Mouse (Mus musculus) gastrocnemius, adult 8-10 months (tissue): ENCODE data around the gene Zcchc24. TPM values are rescaled to one million over a fixed set of nuclear protein-coding genes. Genes with fewer than 3 reads are reported as not detected.
A peak's percentile ranks its signal among the peaks of the same experiment; 100 is the strongest.

ENCODE experiments used
- DNase-seq, 2 experiments: peaks; one replicate each; pipeline ENCODE4 v3.0.0; 2022; ENCODE audit warnings: low spot score in 2 of 2
- total RNA-seq, 4 experiments: library from RNA; stranded (reverse); gene quantifications; 2 replicates each; pipeline ENCODE4 v1.2.4; 2022

Zcchc24 gene
- total RNA-seq, 4 experiments from 2014 or later: 54.4 to 82.7 (median 64.0) TPM

GRCm38 (mm10) chr14:25720962-25721707, 47.7 kb downstream of the Zcchc24 start:
- no peak for DNase-seq

DNA sequence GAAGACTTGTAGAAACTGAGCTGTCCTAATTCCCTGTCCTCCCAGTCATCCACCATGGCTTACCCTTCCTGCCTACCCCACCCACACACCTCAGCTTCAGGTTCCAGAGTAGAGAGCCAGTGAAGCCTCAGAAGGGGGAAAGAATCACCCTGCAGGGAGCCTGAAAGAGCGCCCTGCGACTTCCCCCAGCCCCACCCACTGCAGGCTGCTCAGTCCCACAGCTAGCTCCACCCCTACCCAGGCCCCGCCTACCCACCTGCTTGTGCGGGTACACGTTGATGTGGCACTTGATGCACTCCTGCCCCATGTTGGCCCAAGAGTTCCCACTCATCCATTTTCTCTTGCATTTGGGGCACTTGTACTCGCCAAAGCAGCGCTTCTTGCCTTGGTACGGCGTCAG, 49.5 kb downstream of the Zcchc24 start:
- DNase-seq: no peak

GRCm38 (mm10) chr14:25718471-25718870, 50.4 kb downstream of the Zcchc24 start:
- no peak for DNase-seq

DNA sequence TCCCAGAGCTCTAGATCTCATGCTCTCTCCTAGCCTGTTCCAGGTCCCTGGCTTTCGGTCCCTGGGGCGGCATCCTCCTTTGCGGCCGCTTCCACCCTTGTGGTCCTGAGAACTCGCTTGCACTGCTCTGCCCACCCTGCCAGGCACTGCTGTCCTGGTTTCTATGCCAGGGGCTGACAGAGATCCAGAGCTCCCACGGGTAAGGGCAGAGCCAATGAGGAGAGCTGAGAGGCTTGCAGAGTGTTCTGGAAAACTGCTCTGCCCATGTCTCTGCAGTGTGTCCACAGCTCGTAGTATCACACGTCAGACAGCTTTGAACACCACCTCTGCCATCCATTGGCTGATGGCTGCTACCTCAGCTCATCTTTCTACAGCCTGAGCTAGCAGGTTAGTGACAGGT, 51.1 kb downstream of the Zcchc24 start:
- no peak for DNase-seq

- DNase-seq: no peak
These were observed 52.3 kb downstream of the Zcchc24 start for GRCm38 (mm10) chr14:25716528-25716927.

DNA sequence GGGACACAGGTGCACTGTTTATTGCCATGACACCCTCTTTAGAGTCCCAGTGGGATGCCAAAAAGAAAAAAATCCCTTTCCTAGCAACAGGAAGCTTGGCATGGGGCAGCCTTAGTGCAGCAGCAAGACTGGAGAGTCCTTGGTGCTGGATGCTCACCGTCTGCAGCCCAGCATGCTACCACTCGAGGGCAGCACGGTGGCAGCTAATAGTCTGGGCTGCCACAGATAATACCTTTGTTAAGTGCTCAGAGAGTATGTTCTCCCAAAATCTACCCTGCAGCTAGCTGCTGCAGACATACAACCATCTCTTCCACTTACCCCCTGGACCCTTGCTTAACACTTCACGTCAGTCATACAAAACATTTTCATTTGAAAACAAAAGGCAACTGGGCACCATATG, 55.4 kb downstream of the Zcchc24 start:
- no peak for DNase-seq

GRCm38 (mm10) chr14:25711602-25712001, 57.2 kb downstream of the Zcchc24 start:
- DNase-seq: no peak

GRCm38 (mm10) chr14:25711177-25711576, 57.7 kb downstream of the Zcchc24 start:
- no peak for DNase-seq

GRCm38 (mm10) chr14:25710681-25711080, 58.2 kb downstream of the Zcchc24 start:
- no peak for DNase-seq

- peak in 1 of 2 experiments; percentile 41 for DNase-seq
These were observed 58.8 kb downstream of the Zcchc24 start for GRCm38 (mm10) chr14:25710073-25710472.

DNA sequence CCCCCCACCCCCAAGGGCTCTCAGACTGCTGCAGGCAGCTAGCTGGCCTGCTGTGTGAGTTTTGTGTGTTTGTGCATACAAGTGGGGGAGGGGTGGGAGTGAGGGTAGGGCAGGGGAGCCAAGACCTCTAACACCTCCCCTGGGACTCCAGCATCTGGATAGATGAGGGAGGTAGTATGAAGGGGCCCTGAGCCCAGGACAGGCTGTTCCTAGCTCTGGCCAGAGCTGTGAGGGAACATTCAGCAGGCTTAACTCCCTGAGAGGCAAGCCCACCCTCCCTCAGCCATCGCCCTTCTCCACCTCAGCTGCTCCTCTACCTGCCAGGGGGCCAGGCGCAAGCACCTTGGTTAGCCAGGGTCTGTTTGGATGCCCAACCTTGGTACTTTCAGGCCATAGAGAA, 59.9 kb downstream of the Zcchc24 start:
- peak; percentile 36 to 40 for DNase-seq

DNA sequence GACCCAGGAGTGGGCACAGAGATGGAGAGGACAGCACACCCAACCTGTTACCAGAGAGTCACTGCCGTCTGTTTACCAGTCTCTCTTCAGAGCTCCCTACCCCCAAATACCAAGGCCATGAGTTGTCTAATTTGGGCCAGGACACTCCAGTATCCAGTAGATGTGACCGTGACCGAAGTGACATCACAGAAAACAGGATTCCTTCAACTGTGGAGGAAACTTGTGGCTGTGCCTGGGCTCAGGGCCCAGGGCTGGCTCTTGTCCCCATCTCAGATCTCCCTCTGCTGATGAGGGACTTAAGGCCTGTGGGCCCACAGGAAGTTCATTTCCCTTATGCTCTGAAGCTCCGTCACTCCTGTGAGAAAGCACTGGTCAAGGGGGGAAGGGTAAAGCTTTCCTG, 60.4 kb downstream of the Zcchc24 start:
- peak; percentile 72 to 77 for DNase-seq

DNA sequence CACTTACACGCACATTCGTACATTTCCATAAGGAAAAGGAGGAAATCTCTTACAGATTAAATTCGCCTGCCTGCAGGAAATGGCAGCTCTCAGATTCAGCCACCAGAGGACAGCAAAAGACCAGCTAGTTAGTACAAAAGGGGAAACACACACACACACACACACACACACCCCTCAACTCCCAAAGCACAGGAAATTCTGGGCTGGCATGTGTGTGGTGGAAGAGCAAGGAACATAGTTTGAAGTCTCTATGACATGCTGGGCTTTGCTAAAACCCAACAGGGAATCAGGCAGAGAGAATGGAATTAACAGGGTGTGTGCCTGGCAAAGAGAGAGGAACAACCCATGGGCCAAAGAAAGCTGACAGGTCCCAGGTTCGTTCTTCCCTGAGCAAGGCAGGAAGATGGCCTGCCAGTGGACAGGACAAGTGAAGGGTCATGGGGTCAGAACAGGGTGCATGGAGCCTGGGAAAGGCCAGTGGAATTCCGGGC, 61.1 kb downstream of the Zcchc24 start:
- peak; percentile 48 to 49 for DNase-seq

- no peak for DNase-seq
These were observed 66.9 kb downstream of the Zcchc24 start for GRCm38 (mm10) chr14:25701986-25702385.

- no peak for DNase-seq
These were observed 72.5 kb downstream of the Zcchc24 start for GRCm38 (mm10) chr14:25696356-25696755.

DNA sequence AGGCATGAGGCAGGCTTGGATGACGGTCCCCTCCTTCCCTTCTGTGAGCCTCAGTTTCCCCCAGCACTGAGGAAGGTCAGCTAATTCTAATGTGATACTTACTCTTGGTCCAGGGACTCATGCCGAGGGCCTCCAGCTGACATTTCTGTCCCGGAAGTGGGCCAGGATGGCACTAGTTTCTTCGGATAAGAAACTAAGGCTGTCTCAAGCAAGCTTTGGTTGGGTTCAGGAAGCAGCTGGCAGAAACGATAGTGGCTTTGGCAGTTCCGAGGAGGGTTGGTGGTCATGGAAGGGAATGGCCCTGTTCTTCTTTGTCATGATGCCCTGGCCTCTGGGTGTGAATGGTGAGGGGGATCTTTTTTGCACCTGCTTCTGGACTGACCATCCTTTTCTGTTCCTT, 73.8 kb downstream of the Zcchc24 start:
- DNase-seq: no peak

DNA sequence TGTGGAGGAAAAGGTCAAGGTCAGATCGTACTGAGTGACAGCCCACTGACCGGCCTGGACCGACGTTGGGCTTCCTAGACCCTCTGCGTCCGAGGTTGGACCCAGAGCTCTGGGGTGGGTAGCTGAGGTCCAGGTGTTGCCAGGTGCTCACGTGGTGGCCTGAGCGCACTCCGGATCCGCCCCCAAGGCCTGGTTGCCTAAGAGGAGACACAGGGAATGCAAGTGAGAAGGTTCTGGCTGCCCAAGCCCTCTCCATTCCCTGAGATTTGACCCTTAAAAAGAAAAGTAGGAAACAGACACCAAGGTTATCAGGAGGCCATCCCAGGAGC, 74.3 kb downstream of the Zcchc24 start:
- DNase-seq: no peak

DNA sequence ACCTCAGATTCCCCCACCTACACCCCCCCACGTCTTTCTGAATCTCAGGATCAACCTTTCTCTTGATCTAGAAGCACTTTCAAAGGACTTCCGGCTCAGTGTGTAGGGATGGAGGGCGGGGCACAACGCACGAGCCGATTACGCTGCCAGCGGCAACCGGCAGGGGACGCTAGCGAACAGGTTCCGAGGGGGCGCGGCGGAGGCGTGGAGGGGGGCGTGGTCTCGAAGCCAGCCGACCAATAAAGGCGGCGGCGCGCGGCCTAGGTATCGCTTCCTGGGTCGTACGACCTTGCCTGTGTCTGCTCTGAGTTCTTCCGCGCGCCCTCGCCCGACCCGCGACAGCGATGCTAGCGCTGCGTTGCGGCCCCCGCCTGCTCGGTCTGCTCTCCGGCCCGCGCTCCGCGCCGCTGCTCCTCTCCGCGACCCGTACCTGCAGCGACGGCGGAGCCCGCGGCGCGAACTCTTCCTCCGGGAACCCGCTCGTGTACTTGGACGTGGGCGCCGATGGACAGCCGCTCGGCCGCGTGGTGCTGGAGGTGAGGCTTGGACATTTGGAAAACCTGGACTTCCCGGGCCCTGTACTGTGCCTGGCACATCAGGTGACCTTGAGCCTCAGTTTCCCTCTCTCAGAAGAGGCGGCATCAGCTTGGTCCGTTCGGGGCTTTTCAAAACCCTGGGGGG, 74.8 kb downstream of the Zcchc24 start, which contains the start of gene Ppif:
Gene Ppif (plus strand): TSS at position 267 of the 681 bp plus-strand sequence.
- DNase-seq: peak; percentile 92 to 94

DNA sequence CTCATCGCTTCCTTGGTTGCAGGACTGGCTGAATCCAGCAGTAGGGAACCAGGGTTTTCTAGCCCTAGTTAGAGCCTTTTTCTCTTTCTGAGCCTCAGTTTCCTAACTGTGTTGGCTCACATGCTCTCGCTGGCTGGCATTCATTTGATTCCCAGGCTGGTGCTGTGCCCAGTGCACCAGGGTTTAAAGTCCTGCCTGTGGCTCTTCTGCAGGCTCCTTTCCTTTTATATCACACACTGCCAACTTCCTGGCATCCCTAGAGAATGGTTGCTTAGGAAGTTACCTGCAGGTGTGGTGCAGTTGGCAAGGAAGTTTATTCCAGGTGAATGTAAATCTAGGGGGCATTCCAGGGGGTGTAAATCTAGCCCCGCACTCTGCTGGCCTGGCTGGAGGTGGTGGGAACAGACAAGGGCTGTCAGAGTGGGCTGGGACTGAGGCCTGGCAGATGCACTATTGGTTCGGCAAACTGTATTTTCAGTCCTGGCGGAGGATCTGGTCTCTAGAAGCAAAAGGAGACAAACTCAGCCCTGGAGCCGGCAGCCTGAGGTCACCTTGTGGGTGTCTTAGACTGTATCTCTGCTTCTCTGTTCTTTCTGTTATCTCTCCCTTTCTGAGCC, 75.5 kb downstream of the Zcchc24 start:
- DNase-seq: no peak

GRCm38 (mm10) chr14:25686983-25687901, 81.6 kb downstream of the Zcchc24 start:
- DNase-seq: no peak

DNA sequence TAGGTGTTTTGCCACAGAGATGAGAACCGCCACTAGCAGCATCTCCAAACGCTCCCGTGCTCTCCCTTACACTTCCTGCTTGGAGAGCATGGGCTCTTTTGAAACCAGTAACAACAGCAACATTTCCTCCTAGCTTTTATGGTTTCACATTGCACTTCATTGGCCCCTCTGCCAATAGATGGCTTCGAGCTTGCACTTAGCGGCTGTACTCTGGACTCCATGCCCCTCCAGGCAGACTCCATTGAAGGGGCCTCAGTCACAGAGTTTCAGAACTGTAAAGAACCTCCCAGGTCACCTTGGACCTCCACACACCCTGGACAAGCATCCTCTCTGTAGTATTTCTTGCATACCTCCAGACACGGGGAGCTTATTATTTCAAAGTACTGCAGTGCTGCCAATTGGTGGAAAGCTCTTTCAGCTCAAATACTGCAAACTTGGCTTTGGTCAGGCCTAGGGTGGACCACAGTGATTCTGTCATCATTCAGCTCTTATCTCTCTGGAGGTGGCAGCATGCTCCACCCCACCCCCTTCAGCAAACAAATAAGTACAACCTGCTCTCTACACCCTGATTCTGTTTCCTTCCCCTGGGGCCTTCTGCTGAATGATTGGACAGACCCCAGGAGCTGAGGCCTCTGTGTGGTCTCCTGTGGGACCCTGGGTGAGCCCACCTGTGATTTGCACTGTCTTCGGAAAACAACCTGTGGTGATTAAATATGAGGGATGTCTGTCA, 82.5 kb downstream of the Zcchc24 start:
- no peak for DNase-seq
